Mouse (Mus musculus) cerebellum, postnatal 14 days (tissue): Measurements from ENCODE around the gene Gfpt1.
A peak's percentile ranks its signal among the peaks of the same experiment; 100 is the strongest.
"Not testable (repeated sequence)": the region's sequence is repeated elsewhere in the genome, so short reads cannot be mapped to it uniquely, and the experiment has no call there.

ENCODE experiments used
- DNase-seq, 2 experiments: peaks; one replicate each; pipeline ENCODE4 v3.0.0; 2021; ENCODE audit warnings: mixed read lengths in 2 of 2

Gene Gfpt1

DNA sequence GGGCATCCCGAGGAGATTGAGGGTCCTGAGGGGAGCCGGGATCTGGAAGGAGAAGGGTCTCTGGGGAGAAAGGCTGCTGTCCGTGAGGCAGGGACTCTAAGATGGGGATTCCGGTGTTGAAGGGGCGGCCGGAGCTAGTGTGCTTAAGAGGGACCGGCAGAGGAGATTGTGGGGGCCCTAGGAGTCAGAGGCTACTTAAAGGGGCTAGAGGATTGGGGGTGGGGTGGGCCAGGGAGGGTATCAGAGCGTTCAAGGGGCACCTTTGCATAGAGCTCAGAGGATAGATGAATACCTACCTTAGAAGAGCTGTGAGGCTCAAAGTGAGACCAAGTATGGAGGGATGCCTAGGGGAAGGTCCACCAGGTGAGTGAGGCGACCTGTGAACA lies 478 bp downstream of the Gfpt1 start:
- DNase-seq, result no peak

DNA sequence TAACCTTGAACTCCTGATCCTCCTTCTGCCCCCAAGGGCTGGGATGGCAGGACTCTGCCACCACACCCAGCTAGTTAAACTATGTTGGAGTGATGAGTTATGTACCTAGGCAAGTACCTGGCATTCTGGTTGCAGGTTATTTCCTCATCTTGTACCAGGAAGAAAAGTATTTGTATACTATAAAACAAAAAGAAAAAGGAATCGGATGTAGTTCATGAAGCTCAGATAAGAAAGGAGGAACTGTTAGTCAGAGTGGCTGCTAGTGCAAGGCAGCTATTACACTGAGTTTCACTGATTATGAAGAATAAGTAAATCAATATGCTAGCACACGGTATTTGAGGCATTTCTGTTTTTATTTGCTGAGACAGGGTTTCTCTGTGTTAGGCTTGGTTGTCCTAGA lies 2.2 kb downstream of the Gfpt1 start:
- DNase-seq, result no peak

DNA sequence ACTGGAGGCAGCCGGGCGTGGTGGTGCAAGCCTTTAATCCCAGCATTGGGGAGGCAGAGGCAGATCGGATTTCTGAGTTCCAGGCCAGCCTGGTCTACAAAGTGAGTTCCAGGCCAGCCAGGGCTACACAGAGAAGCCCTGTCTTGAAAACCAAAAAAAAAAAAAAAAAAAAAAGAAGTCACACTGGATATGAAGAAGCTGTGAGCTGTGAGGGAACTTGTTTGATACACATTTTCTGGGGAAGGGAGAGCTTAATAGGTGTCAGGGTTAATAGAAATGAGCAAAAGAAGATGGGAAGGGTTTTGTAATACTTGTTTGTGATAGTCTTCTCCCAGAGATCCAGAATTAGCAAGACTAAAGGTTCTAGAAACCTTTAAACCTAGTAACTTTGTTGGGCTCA lies 2.9 kb downstream of the Gfpt1 start:
- no peak for DNase-seq

GRCm38 (mm10) chr6:87048712-87049111 lies 6.1 kb downstream of the Gfpt1 start:
- DNase-seq, result not testable (repeated sequence)

DNA sequence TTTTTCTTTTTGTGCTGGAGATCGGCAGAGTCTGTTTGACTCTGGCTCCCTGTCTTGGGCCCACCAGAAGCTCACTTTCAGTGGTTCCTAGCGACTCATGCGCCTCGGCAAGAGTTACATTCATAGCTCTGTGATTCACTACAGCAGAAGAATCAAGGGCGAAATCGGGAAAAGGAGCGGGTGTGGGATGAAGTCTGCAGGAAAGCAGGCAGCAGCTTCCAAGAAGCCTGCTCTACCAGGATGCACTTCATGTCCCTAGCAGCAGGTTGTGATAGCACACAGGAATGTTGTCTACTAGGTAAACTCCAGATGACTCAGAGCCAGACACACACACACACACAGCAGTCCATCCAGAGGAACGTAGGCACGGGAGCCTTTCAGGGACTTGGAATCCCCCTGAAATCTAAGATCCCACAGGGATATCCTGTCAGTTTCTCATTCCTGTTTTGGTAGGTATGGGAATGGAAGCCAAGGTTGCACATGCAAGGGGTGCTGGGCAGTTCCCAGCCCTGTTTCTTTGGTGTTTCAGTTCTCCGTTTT lies 9.3 kb downstream of the Gfpt1 start:
- DNase-seq, result no peak

DNA sequence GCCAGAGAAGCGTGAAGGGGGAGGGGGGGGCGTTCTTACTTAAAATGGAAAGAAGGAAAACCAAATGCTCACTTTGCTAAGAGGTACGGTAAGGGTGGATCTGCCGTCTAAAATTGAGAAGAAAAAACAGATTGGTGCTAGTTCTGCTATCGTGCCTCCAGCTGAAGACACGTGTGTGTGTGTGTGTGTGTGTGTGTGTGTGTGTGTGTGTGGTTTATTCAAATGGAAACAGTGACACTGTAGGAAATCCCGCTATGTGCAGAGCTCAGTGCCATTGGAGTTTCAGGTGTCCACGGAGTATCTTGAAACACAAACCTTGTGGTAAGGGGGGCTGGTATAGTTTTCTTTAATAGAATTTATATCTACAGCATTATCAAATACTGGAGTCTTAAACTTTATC lies 11.5 kb downstream of the Gfpt1 start:
- DNase-seq, result no peak

DNA sequence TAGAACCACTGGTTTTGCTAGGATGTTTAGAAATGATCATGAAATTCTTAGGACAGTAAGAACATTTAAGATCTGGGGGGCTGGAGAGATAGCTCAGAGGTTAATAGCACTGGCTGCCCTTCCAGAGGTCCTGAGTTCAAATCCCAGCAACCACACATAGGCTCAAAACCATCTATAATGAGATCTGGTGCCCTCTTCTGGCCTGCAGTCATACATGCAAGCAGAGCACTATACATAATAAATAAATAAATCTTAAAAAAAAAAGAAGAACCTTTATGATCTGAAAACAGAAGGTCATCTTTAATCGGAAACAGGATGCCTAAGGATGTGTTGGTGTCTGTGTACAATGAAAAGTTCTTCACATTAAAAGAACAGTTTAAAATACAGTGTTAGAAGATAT lies 17.1 kb downstream of the Gfpt1 start:
- DNase-seq, result no peak

GRCm38 (mm10) chr6:87063586-87063985 lies 20.9 kb downstream of the Gfpt1 start:
- DNase-seq, result no peak

DNA sequence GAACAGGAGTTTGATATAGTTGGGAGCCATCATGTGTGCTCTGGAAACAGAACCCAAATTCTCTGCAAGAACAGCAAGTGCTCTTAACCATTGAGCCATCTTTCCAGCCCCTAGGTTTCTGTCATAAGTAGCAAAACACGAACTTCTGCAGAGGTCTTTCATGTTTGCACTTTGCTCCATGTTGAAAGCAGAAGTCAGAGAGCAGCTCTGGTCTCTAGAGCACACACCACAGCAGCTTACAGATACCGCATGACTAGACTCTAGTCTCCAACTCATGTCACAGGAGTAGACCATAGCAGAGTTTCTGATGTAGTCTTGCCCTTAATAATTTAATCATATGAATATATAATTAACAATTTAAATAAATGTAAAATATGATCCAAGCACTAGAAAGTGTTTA lies 25.6 kb downstream of the Gfpt1 start:
- no peak for DNase-seq

DNA sequence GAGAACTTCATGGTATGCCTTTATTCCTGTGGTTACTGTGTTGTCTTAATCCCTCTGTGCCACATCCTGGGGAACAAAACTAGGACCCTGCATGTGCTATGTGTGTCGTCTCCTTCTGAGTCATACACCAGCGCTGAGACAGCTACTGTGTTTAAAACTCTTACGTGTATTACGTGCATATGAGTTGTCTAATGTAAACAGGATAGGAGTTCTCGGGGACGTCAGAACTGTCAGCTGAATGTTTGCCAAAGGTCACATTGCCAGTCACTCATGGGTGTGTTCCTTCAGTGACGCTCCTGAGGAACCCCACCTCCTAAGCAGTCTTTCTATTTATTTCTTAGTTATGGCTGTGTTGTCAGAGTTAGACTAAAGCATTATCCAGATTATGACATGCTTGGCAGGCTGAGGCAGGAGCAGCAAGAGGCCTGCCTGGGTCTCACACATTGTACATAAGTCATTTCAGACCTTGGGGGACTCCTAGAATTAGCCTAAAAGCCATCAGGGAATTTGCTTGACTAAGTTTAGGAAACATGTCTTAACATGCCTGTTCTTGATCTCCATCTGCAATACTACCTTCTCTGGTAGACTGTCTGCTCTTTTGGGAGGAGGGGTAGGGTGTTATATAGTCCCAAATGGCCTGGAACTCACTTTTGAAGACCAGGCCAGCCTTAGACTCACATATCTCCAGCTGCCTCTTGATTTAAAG lies 26.7 kb downstream of the Gfpt1 start:
- DNase-seq, result no peak

DNA sequence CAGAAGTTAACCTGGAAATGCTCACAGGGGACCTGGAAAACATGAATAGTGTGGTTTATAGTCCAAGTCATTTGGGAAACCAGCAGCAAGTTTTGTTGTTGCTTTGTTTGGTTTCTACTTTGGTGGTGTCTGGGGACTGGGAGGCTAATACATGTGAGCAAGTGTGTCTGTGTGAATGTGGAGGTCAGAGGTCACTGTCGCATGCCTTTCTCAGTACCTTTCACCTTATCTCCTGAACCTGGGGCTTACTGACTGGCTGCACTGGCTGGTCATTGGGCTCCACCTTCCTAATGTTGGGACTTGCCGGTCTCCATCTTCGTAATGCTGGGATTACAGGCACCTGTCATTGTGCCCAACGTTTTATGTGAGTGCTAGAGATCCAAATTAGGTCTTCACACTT lies 28.0 kb downstream of the Gfpt1 start:
- DNase-seq, result no peak

- DNase-seq, result no peak
Observed at GRCm38 (mm10) chr6:87072759-87073158, 30.1 kb downstream of the Gfpt1 start.

GRCm38 (mm10) chr6:87075092-87075685 lies 32.5 kb downstream of the Gfpt1 start:
- no peak for DNase-seq

- no peak for DNase-seq
Observed at GRCm38 (mm10) chr6:87079457-87079856, 36.8 kb downstream of the Gfpt1 start.

DNA sequence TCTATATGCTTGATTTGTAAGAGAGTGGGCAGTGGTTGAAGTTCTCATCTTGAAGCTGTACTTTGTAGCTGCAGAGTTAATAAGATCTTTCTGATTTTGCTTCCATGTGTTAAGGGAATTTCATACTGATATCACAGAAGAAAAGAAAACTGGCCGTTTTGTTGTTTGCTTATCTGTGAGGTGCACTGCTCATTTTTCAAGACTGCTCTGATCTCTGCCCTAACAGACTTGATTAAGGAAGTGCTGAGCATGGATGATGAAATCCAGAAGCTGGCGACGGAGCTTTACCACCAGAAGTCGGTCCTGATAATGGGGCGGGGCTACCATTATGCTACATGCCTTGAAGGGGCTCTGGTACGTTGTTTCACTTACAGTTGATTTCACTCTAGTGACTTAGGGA lies 42.4 kb downstream of the Gfpt1 start:
- DNase-seq, result no peak

DNA sequence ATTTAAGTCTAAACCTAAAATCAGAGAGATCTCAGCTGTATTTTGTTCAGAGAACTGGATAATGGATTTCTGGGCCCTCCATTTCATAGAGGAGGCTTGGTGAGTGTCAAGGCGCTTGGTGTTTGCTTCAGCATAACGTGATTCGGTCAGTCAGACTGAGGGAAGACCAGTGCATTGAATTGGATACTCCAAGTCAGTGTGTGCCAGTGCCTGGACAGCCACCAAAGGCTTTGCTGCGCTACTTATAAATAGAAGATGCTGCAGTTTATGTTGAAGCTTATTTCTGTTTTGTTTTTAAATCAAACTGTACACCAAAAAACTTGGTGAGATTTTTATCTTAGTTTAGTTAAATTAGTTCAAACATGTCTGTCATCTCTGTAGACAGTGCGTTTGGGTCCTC lies 45.7 kb downstream of the Gfpt1 start:
- no peak for DNase-seq

DNA sequence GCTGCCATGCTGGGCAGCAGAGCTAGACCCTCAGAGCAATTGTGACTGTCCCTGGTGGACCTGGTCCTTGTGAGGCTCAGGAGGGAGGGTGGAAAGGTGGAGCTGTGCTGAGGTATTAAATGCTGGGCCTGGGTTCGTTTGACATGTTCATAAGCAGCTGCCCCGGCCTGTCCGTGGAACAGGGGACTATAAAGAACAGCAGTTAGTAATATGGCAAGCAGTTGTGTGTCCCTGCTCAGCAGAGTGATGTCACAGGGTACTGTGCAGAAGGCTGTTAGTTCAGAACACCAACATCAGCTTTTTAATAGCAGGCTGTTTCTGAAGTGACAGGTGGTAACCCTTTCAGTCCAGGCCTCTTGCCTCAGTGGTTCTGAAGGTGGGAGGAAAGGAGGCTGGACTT lies 48.2 kb downstream of the Gfpt1 start:
- no peak for DNase-seq

DNA sequence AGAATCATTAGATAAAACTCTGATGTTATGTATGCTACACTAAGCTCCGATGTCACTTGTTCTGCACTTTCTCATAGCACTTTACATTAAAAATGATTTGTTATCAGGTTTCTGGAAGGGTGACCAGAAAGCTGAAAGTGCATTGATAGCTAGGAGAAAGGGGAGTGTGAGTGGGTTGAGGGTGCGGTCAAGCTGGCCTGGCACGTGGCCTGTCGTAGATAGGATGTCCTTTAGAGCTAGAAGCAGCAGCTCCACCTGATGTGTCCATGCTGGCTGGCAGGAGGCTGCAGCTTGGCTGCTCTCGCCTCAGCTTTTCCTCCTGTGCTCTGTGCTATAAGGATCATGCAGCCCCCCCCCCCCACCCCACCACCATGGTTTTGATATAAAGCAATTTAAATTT lies 49.8 kb downstream of the Gfpt1 start:
- no peak for DNase-seq

DNA sequence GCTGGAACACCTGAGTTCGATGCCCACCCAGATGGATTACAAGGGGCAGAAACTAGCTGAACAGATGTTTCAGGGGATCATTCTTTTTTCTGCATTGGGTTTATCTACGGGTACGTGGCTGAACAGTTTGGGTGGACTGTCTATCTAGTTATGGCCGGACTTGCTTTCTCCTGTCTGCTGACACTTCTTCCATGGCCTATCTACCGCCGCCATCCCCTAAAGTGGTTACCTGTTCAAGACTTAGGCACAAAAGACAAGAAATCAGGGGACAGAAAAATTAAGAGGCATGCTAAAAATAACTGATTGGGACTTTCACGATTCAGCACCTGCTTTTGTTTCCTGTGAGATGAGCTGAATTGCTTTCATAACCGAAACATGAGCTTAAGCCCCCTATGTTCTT lies 51.0 kb downstream of the Gfpt1 start:
- not testable (repeated sequence) for DNase-seq

GRCm38 (mm10) chr6:87099261-87099660 lies 56.6 kb downstream of the Gfpt1 start:
- no peak for DNase-seq

- DNase-seq, result peak in 1 of 2 experiments; percentile 15
Observed at GRCm38 (mm10) chr6:87099671-87100296, 57.1 kb downstream of the Gfpt1 start.

GRCm38 (mm10) chr6:87100297-87101020 lies 57.8 kb downstream of the Gfpt1 start:
- DNase-seq, result no peak

DNA sequence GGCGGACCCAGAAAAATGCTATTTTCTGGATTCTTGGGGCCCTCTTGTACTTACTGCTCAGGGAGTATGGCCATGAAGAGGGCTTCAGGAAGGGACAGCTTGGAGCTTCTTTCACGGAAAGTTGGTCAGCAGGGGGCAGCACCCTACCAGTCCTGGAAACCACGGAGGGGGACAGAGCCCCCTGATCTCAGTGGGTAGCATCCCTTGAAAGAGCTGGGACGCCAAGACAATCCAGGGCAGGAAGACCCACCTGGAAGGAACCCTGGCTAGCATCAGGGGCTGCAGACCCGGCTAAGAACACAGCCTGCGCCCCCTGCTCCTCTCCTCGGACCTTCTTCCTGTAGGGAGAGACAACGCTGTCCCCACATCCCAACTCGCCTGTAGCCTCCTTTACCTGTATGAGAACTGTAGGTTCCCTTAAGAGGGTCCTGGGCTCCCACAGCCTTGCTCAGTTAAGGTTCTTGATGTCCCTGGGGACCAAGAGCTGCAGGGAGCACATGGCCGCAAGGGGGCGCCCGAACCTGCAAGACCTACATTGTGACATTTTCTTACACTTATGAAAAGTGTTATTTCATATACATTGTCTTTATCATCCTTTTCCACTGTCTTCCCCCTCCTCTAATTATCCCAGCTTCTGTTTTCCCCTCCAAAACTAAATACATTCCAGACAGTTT lies 58.8 kb downstream of the Gfpt1 start:
- peak; percentile 93 to 96 for DNase-seq
